Mouse (Mus musculus) limb, embryonic 14.5 days (tissue): Measurements from ENCODE around the gene Bod1l. TPM values are rescaled to one million over a fixed set of nuclear protein-coding genes. Genes with fewer than 3 reads are reported as not detected.

Source experiments
- ATAC-seq: fragments of 200-750 bp; cut with Nextera tagmentation; 2 replicates; pipeline ENCODE4 v1.8.0; 2017; ENCODE audit warnings: low read depth, moderate number of reproducible peaks, moderate TSS enrichment; ENCODE audit not compliant: low FRiP score
- DNase-seq: peaks from one replicate; pipeline ENCODE4 v3.0.0-alpha.2; 2015; ENCODE audit warnings: low spot score
- H3K27ac ChIP-seq: fragments of 300-500 bp; sonication (generic); replicated peaks from 2 replicates; pipeline ENCODE4 v1.5.1; 2014; ENCODE audit warnings: low read depth, mild to moderate bottlenecking, low read length, moderate library complexity, mixed read lengths
- H3K27me3 ChIP-seq: fragments of 300-500 bp; sonication (generic); 2 replicates; pipeline ENCODE4 v1.6.1; 2014; ENCODE audit warnings: low read length, mixed read lengths; ENCODE audit not compliant: control insufficient read depth, insufficient read depth
- H3K36me3 ChIP-seq: fragments of 300-500 bp; sonication (generic); 2 replicates; pipeline ENCODE4 v1.6.1; 2014; ENCODE audit warnings: mild to moderate bottlenecking, low read length, moderate library complexity, mixed read lengths; ENCODE audit not compliant: control insufficient read depth, insufficient read depth
- H3K4me1 ChIP-seq: fragments of 300-500 bp; sonication (generic); 2 replicates; pipeline ENCODE4 v1.6.1; 2014; ENCODE audit warnings: antibody characterized with exemption, low read length, mixed read lengths; ENCODE audit not compliant: control insufficient read depth, insufficient read depth
- H3K4me2 ChIP-seq: fragments of 300-500 bp; sonication (generic); replicated peaks from 2 replicates; pipeline ENCODE4 v1.6.1; 2014; ENCODE audit warnings: low read depth, mild to moderate bottlenecking, low read length, moderate library complexity; ENCODE audit not compliant: severe bottlenecking
- H3K4me3 ChIP-seq: fragments of 300-500 bp; sonication (generic); replicated peaks from 2 replicates; pipeline ENCODE4 v1.5.1; 2014; ENCODE audit warnings: low read length
- H3K9ac ChIP-seq: fragments of 300-500 bp; sonication (generic); 2 replicates; pipeline ENCODE4 v1.6.1; 2014; ENCODE audit warnings: mild to moderate bottlenecking, low read depth, low read length, moderate library complexity; ENCODE audit not compliant: severe bottlenecking
- H3K9me3 ChIP-seq: fragments of 300-500 bp; sonication (generic); 2 replicates; pipeline ENCODE4 v1.6.1; 2016; ENCODE audit warnings: low read length; ENCODE audit not compliant: control insufficient read depth
- POLR2A ChIP-seq: fragments of 200-500 bp; IDR thresholded peaks from 2 replicates; pipeline ENCODE4 v1.8.0; 2012; ENCODE audit warnings: inconsistent platforms, mild to moderate bottlenecking, moderate library complexity, borderline replicate concordance; ENCODE audit not compliant: insufficient read depth, insufficient read length; ENCODE audit errors: extremely low read depth
- WGBS: fragments of 180-500 bp; shearing (Covaris S2); extraction: QIAGEN DNeasy Blood & Tissue Kit; methylation state at CpG from one replicate; pipeline ENCODE4 v1.1.7; 2014; 5-methylcytosine and 5-hydroxymethylcytosine counted together
- polyA plus RNA-seq, 2 experiments: library from polyadenylated mRNA; depleted of rRNA in 1 of 2; stranded (reverse) in 1 of 2; unstranded in 1 of 2; fragments of >200 nt; fragmentation: Nextera tagmentation in 1 of 2; extraction: Ambion mirVana in 1 of 2; gene quantifications; 2 replicates each; pipeline versions ENCODE4 v1.2.1 to v1.2.3; 2012 to 2014

Gene Bod1l
- polyA plus RNA-seq, 2 experiments, result 11.8 to 23.9 TPM

- Histone ChIP-seq H3K4me2 (peak overlapping the region; percentile 71), H3K9me3 (no peaks in the 10 kb centered on the region), H3K4me3 (peak overlapping the region; percentile 52), H3K9ac (peak overlapping the region; percentile 70), H3K27me3 (peaks cover 93% of the 10 kb centered on the region), H3K36me3 (0 out of 2 replicates have a peak, but pooled peaks cover 2% of the 10 kb centered on the region), H3K4me1 (peaks cover 14% of the 10 kb centered on the region), H3K27ac (peak overlapping the region; percentile 14; the same call in 1 of the 2 replicates)
- no peak for TF ChIP-seq POLR2A
- DNase-seq, result no peak
- ATAC-seq, result no peak
- WGBS, result 6% methylated on average over 27 of the region's 27 CpGs
These were observed 81.8 kb downstream of the Bod1l start for GRCm38 (mm10) chr5:41762141-41762946.

GRCm38 (mm10) chr5:41761509-41762140, 82.5 kb downstream of the Bod1l start:
- Histone ChIP-seq H3K9me3 (no peaks in the 10 kb centered on the region), H3K36me3 (0 out of 2 replicates have a peak, but pooled peaks cover 2% of the 10 kb centered on the region), H3K4me2 (peak overlapping the region; percentile 71), H3K9ac (peak overlapping the region; percentile 70), H3K27me3 (peaks cover 93% of the 10 kb centered on the region), H3K4me3 (peak overlapping the region; percentile 52), H3K4me1 (peaks cover 10% of the 10 kb centered on the region; the same call in 1 of the 2 replicates), H3K27ac (no peak overlapping the region)
- no peak for TF ChIP-seq POLR2A
- DNase-seq (no peak), ATAC-seq (no peak)
- WGBS, result 1% methylated on average over 55 of the region's 56 CpGs

GRCm38 (mm10) chr5:41760831-41761508, 83.1 kb downstream of the Bod1l start:
- ATAC-seq (no peak), DNase-seq (no peak)
- H3K4me2 ChIP-seq, result peak overlapping the region; percentile 71
- H3K4me1 ChIP-seq, result peaks cover 10% of the 10 kb centered on the region; the same call in 1 of the 2 replicates
- 0 out of 2 replicates have a peak, but pooled peaks cover 2% of the 10 kb centered on the region for H3K36me3 ChIP-seq
- H3K9ac ChIP-seq, result peak overlapping the region; percentile 70; the same call in 1 of the 2 replicates
- H3K4me3 ChIP-seq, result peak overlapping the region; percentile 52
- no peak overlapping the region for H3K27ac ChIP-seq
- no peaks in the 10 kb centered on the region for H3K9me3 ChIP-seq
- 9% methylated on average over 22 of the region's 22 CpGs for WGBS
- TF ChIP-seq POLR2A, result no peak
- peaks cover 93% of the 10 kb centered on the region for H3K27me3 ChIP-seq

GRCm38 (mm10) chr5:41760071-41760470, 84.0 kb downstream of the Bod1l start:
- no peak overlapping the region for H3K27ac ChIP-seq
- TF ChIP-seq POLR2A, result no peak
- 8% methylated on average over 8 of the region's 8 CpGs for WGBS
- DNase-seq (no peak), ATAC-seq (no peak)
- no peaks in the 10 kb centered on the region for H3K9me3 ChIP-seq
- H3K9ac ChIP-seq, result 0 out of 2 replicates have a peak overlapping the region, but pooled peaks have one; percentile 8
- H3K4me1 ChIP-seq, result peaks cover 10% of the 10 kb centered on the region; the same call in 1 of the 2 replicates
- H3K36me3 ChIP-seq, result 0 out of 2 replicates have a peak, but pooled peaks cover 2% of the 10 kb centered on the region
- peaks cover 94% of the 10 kb centered on the region for H3K27me3 ChIP-seq
- peak overlapping the region; percentile 13; the same call in 1 of the 2 replicates for H3K4me2 ChIP-seq
- no peak overlapping the region for H3K4me3 ChIP-seq
